Comparison of ENCODE assay signal across 14 mouse cellular contexts in the genomic region with DNA sequence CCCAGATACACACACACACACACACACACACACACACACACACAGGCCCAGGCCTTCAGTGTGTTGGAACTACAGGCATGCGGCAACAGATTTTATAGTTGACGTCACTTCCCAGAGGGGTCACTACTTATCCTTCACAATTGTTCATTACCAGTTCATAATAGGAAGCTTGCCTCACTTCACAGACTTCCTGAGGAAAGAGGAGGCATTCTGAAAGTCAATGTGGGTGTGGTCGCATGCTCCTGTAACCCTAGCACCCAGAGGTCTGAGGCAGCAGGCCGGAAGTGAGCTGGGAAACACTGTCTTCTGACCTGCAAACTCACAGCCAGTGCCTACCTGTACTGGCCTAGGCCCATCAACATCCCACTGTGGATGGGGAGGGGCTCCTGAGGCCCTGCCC. TPM values are rescaled to one million over a fixed set of nuclear protein-coding genes. Genes with fewer than 3 reads are reported as not detected.
DNase-seq lines count a peak whose midpoint lies in the region; ATAC-seq and TF ChIP-seq lines count a peak whose summit lies in the region.
"Had no signal": no experiment of that assay in that cellular context is flagged by ENCODE, and none has a peak within 500 bp of the region (broad histone marks: within the 10 kb centered on the region; RNA-seq: fewer than 3 reads in every experiment).

No protein-coding gene starts in this region.

- ATAC-seq in intestine, embryonic 16.5 days: peak; percentile 40
- ATAC-seq in intestine, postnatal 0 days: no peak
- peak; percentile 67 for ATAC-seq in kidney, embryonic 16.5 days (ENCODE audit: low FRiP score, low TSS enrichment)
- peak; percentile 81 for ATAC-seq in megakaryocyte, adult 5-6 weeks (ENCODE audit: poor library complexity, severe bottlenecking)
- no peak for ATAC-seq in inflammation-experienced regulatory T-cells, adult 6 months

- H3K9ac ChIP-seq in intestine, embryonic 16.5 days (ENCODE audit: low read depth, low read length): no peak overlapping the region
- no peak overlapping the region for H3K9ac ChIP-seq in intestine, postnatal 0 days (ENCODE audit: low read depth, low read length)
- no peak overlapping the region for H3K9ac ChIP-seq in kidney, embryonic 16.5 days (replicated peaks; ENCODE audit: low read length)
- H3K9ac ChIP-seq: heart, embryonic 13.5 days; limb, embryonic 12.5 days had no signal

- peak; percentile 67 for DNase-seq in R1 (ENCODE audit: low read depth, low spot score)
- DNase-seq in left cerebral cortex, adult 8-10 months (ENCODE audit: low spot score in 2 of 2): no peak
- DNase-seq in frontal cortex, postnatal 25 days (ENCODE audit: low spot score in 2 of 2): no peak
- DNase-seq: adrenal gland, postnatal 36 days; cerebellum, adult 2 months; thymus, adult 2 months had no signal

- no peak overlapping the region for H3K4me3 ChIP-seq in intestine, embryonic 16.5 days (ENCODE audit: low read length)
- no peak overlapping the region for H3K4me3 ChIP-seq in intestine, postnatal 0 days (ENCODE audit: low read depth, low read length)
- no peak overlapping the region for H3K4me3 ChIP-seq in kidney, embryonic 16.5 days (ENCODE audit: low read length)
- H3K4me3 ChIP-seq: heart, embryonic 13.5 days; limb, embryonic 12.5 days; myocyte had no signal

- no peaks in the 10 kb centered on the region for H3K27me3 ChIP-seq in intestine, embryonic 16.5 days (replicated peaks; ENCODE audit: control insufficient read depth, insufficient read depth, low read length)
- no peaks in the 10 kb centered on the region for H3K27me3 ChIP-seq in intestine, postnatal 0 days (replicated peaks; ENCODE audit: control insufficient read depth, insufficient read depth, low read length)
- H3K27me3 ChIP-seq in kidney, embryonic 16.5 days (ENCODE audit: insufficient read depth, low read length): no peaks in the 10 kb centered on the region
- H3K27me3 ChIP-seq: heart, embryonic 13.5 days; limb, embryonic 12.5 days had no signal

- H3K36me3 ChIP-seq in intestine, embryonic 16.5 days (ENCODE audit: control insufficient read depth, insufficient read depth, low read length): no peaks in the 10 kb centered on the region
- H3K36me3 ChIP-seq in intestine, postnatal 0 days (ENCODE audit: control insufficient read depth, insufficient read depth): no peaks in the 10 kb centered on the region
- H3K36me3 ChIP-seq in kidney, embryonic 16.5 days (ENCODE audit: insufficient read depth, low read length): no peaks in the 10 kb centered on the region

- H3K27ac ChIP-seq in intestine, embryonic 16.5 days (ENCODE audit: low read length): no peak overlapping the region
- H3K27ac ChIP-seq in intestine, postnatal 0 days (ENCODE audit: low read depth, low read length): no peak overlapping the region
- H3K27ac ChIP-seq in kidney, embryonic 16.5 days (ENCODE audit: low read length): no peak overlapping the region
- H3K27ac ChIP-seq: heart, embryonic 13.5 days; limb, embryonic 12.5 days had no signal

- no peaks in the 10 kb centered on the region for H3K4me1 ChIP-seq in intestine, embryonic 16.5 days (ENCODE audit: control insufficient read depth, insufficient read depth, low read length)
- no peaks in the 10 kb centered on the region for H3K4me1 ChIP-seq in intestine, postnatal 0 days (replicated peaks; ENCODE audit: control insufficient read depth, insufficient read depth, low read length)
- 0 out of 2 replicates have a peak, but pooled peaks cover 3% of the 10 kb centered on the region for H3K4me1 ChIP-seq in kidney, embryonic 16.5 days (ENCODE audit: insufficient read depth, low read length)
- H3K4me1 ChIP-seq: limb, embryonic 12.5 days had no signal

- H3K4me2 ChIP-seq in intestine, embryonic 16.5 days (ENCODE audit: low read depth, low read length): no peak overlapping the region
- H3K4me2 ChIP-seq in intestine, postnatal 0 days (replicated peaks; ENCODE audit: low read depth): no peak overlapping the region
- H3K4me2 ChIP-seq in kidney, embryonic 16.5 days (replicated peaks; ENCODE audit: low read depth, low read length): no peak overlapping the region
- H3K4me2 ChIP-seq: heart, embryonic 13.5 days; limb, embryonic 12.5 days had no signal

- 69% methylated on average over 4 of the region's 4 CpGs for WGBS in intestine, embryonic 16.5 days
- WGBS in intestine, postnatal 0 days: 64% methylated on average over 4 of the region's 4 CpGs
- 60% methylated on average over 4 of the region's 4 CpGs for WGBS in kidney, embryonic 16.5 days

- H3K9me3 ChIP-seq in intestine, embryonic 16.5 days (ENCODE audit: control insufficient read depth, low read length): no peaks in the 10 kb centered on the region
- H3K9me3 ChIP-seq in intestine, postnatal 0 days (ENCODE audit: control insufficient read depth): no peaks in the 10 kb centered on the region
- H3K9me3 ChIP-seq in kidney, embryonic 16.5 days (ENCODE audit: low read length): no peaks in the 10 kb centered on the region
- H3K9me3 ChIP-seq: heart, embryonic 13.5 days; limb, embryonic 12.5 days had no signal

- no peak for TF ChIP-seq CTCF in intestine, postnatal 0 days (IDR thresholded peaks at IDR 0.05; ENCODE audit: low read depth)

RNA-seq across cellular contexts. Expression of a gene that starts 43.2 kb away (rescaled TPM):
- polyA plus RNA-seq in intestine, embryonic 16.5 days (2015; fragmentation: Nextera tagmentation; extraction: Ambion mirVana): 21.5 and 26.6 TPM in 2 replicates
- polyA plus RNA-seq in intestine, postnatal 0 days (2015; fragmentation: Nextera tagmentation; extraction: Ambion mirVana): 48.7 and 50.2 TPM in 2 replicates
- 36.9 and 39.2 TPM in 2 replicates for polyA plus RNA-seq in kidney, embryonic 16.5 days (2015; fragmentation: Nextera tagmentation; extraction: Ambion mirVana)
- total RNA-seq in megakaryocyte, adult 5-6 weeks (2015): 1.4 and 1.5 TPM in 2 replicates
- 0.89 and 1.8 TPM in 2 replicates for total RNA-seq in megakaryocyte, adult 5-6 weeks (2017)
- 1 to 10 TPM; 2.0 to 5.0 (median 2.5) TPM for polyA plus RNA-seq in inflammation-experienced regulatory T-cells, adult 6 months (2017; shearing (Covaris generic))
- 10 to 100 TPM; 21.9 to 27.0 (median 24.9) TPM for total RNA-seq in left cerebral cortex, adult 8-10 months (2022)

Comparison
In these comparisons a context has a peak if more than half of its experiments do, and no peak if none do; other contexts are left out.
1. ATAC-seq: peak in intestine, embryonic 16.5 days (single experiment), kidney, embryonic 16.5 days (single experiment) and megakaryocyte, adult 5-6 weeks (single experiment); none in intestine, postnatal 0 days (single experiment) and inflammation-experienced regulatory T-cells, adult 6 months (single experiment).